Mouse (Mus musculus) embryonic facial prominence, embryonic 10.5 days (tissue): ENCODE measurements around the gene Strn4. TPM values are rescaled to one million over a fixed set of nuclear protein-coding genes. Genes with fewer than 3 reads are reported as not detected.

Experiments
- DNase-seq: peaks from one replicate; pipeline ENCODE4 v3.0.0-alpha.2; 2017; ENCODE audit warnings: low spot score
- H3K27ac ChIP-seq: fragments of 300-500 bp; sonication (generic); replicated peaks from 2 replicates; pipeline ENCODE4 v1.5.1; 2016; ENCODE audit warnings: mild to moderate bottlenecking
- H3K27me3 ChIP-seq: fragments of 300-500 bp; sonication (generic); replicated peaks from 2 replicates; pipeline ENCODE4 v1.6.1; 2016; ENCODE audit warnings: low read depth, mild to moderate bottlenecking; ENCODE audit not compliant: poor library complexity, severe bottlenecking
- H3K36me3 ChIP-seq: fragments of 300-500 bp; sonication (generic); replicated peaks from 2 replicates; pipeline ENCODE4 v1.6.1; 2016; ENCODE audit warnings: mild to moderate bottlenecking, moderate library complexity
- H3K4me1 ChIP-seq: fragments of 300-500 bp; sonication (generic); 2 replicates; pipeline ENCODE4 v1.6.1; 2016
- H3K4me3 ChIP-seq: fragments of 300-500 bp; sonication (generic); 2 replicates; pipeline ENCODE4 v1.5.1; 2016; ENCODE audit warnings: mild to moderate bottlenecking, moderate library complexity
- H3K9me3 ChIP-seq: fragments of 300-500 bp; sonication (generic); 2 replicates; pipeline ENCODE4 v1.6.1; 2016; ENCODE audit warnings: mild to moderate bottlenecking
- WGBS: fragments of 180-500 bp; shearing (Covaris S2); methylation state at CpG from one replicate; pipeline ENCODE4 v1.1.7; 2016; 5-methylcytosine and 5-hydroxymethylcytosine counted together
- polyA plus RNA-seq: library from polyadenylated mRNA; unstranded; fragments of >200 nt; fragmentation: Nextera tagmentation; extraction: Ambion mirVana; gene quantifications from 2 replicates; pipeline ENCODE4 v1.2.1, GENCODE M21; 2016

Gene Strn4
- polyA plus RNA-seq, 1 experiment from 2014 or later, result 131 TPM

- 94% methylated on average over 18 of the region's 18 CpGs for WGBS
- Histone ChIP-seq H3K4me3 (0 out of 2 replicates have a peak overlapping the region, but pooled peaks have one; percentile 4), H3K4me1 (peaks cover 24% of the 10 kb centered on the region), H3K36me3 (peaks cover 84% of the 10 kb centered on the region), H3K27me3 (no peaks in the 10 kb centered on the region), H3K9me3 (no peaks in the 10 kb centered on the region), H3K27ac (no peak overlapping the region)
- no peak for DNase-seq
These were observed 22.5 kb downstream of the Strn4 start for GRCm38 (mm10) chr7:16837916-16838803.

DNA sequence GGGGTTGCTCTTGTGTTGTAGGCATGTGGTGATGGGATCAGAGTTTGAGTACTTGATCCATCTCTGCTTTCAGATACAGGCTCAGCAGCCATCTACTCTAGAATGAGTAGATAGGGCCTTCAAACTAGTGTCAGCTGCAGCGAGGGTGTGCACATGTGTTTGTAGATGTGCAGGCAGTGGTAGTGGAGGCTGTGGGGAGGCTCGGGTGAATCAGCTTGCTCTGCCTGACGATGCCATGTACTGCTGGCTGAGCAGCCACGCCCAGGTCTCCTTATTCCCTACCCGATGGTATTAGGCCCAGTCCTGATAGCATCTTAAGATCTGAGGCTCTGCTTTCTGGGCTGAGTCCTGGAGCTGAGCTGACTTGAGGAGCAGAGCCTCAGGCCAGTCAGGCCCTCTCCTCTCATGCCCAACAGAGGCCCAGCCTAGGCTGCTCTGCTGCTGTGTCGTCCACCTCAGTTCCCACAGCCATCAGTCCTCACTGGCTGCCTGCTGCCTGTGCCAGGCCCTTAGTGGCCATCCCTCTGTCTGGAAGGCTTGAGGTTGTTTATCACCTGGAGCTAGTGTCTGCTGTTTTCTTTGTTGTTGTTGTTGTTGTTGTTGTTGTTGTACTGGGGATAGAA lies 23.2 kb downstream of the Strn4 start:
- H3K9me3 ChIP-seq, result no peaks in the 10 kb centered on the region
- 87% methylated on average over 6 of the region's 6 CpGs for WGBS
- no peak for DNase-seq
- no peak overlapping the region for H3K4me3 ChIP-seq
- no peak overlapping the region for H3K27ac ChIP-seq
- H3K36me3 ChIP-seq, result peaks cover 77% of the 10 kb centered on the region
- peaks cover 32% of the 10 kb centered on the region for H3K4me1 ChIP-seq
- no peaks in the 10 kb centered on the region for H3K27me3 ChIP-seq

- Histone ChIP-seq H3K9me3 (no peaks in the 10 kb centered on the region), H3K4me3 (no peak overlapping the region), H3K27me3 (no peaks in the 10 kb centered on the region), H3K4me1 (peaks cover 38% of the 10 kb centered on the region), H3K36me3 (peaks cover 70% of the 10 kb centered on the region), H3K27ac (no peak overlapping the region)
- DNase-seq, result no peak
- 93% methylated on average over 12 of the region's 12 CpGs for WGBS
These were observed 23.9 kb downstream of the Strn4 start for GRCm38 (mm10) chr7:16839427-16840108.

DNA sequence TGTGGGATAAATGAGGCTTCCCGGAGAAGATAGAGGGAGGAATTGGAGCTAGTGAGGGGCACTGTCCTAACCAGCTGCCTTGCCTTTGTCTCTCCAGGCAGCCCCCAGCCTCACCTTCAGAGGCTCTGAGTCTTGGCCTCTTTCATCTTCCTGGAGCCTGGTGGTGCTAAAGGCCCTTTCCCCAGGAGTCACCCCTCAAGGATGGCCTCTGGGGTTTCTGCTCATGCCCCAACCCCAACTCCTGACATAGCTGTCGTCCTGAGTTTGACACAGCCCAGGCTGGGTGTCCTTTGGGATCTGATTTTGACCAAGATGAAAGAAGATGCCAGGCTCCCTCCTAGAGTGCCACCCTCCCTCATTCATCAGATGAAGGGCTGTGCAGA lies 24.4 kb downstream of the Strn4 start:
- Histone ChIP-seq H3K36me3 (peaks cover 65% of the 10 kb centered on the region), H3K9me3 (no peaks in the 10 kb centered on the region)

GRCm38 (mm10) chr7:16841078-16841477 lies 25.4 kb downstream of the Strn4 start:
- no peak overlapping the region for H3K4me3 ChIP-seq
- peaks cover 53% of the 10 kb centered on the region for H3K4me1 ChIP-seq
- H3K27me3 ChIP-seq, result no peaks in the 10 kb centered on the region
- no peak overlapping the region for H3K27ac ChIP-seq
- H3K36me3 ChIP-seq, result peaks cover 63% of the 10 kb centered on the region
- 78% methylated on average over 4 of the region's 4 CpGs for whole genome bisulfite sequencing
- DNase-seq, result no peak
- H3K9me3 ChIP-seq, result no peaks in the 10 kb centered on the region

More for the DNA sequence above, 24.4 kb downstream of the Strn4 start:
- no peak for DNase-seq
- Histone ChIP-seq H3K27me3 (no peaks in the 10 kb centered on the region), H3K27ac (no peak overlapping the region), H3K4me3 (no peak overlapping the region), H3K4me1 (peaks cover 43% of the 10 kb centered on the region)
- WGBS, result 88% methylated on average over 2 of the region's 2 CpGs

- peak overlapping the region; percentile 72 for H3K4me3 ChIP-seq
These were observed 26.2 kb downstream of the Strn4 start for GRCm38 (mm10) chr7:16841561-16842560.

GRCm38 (mm10) chr7:16842645-16843063 lies 27.0 kb downstream of the Strn4 start, which contains the start of gene Prkd2:
Gene Prkd2, plus strand, starts transcription at chr7:16842902.
- peaks cover 57% of the 10 kb centered on the region for H3K36me3 ChIP-seq
- peak within 1 kb of the TSS; percentile 72 for H3K4me3 ChIP-seq
- WGBS, result under 1% methylated on average over 32 of the region's 32 CpGs
- H3K4me1 ChIP-seq, result peaks cover 53% of the 10 kb centered on the region
- peak within 1 kb of the TSS; percentile 85 for H3K27ac ChIP-seq
- no peaks in the 10 kb centered on the region for H3K27me3 ChIP-seq
- no peaks in the 10 kb centered on the region for H3K9me3 ChIP-seq
- DNase-seq, result peak; percentile 93

More at GRCm38 (mm10) chr7:16841561-16842560, 26.2 kb downstream of the Strn4 start:
- Histone ChIP-seq H3K27ac (peak overlapping the region; percentile 85), H3K36me3 (peaks cover 57% of the 10 kb centered on the region), H3K4me1 (peaks cover 53% of the 10 kb centered on the region), H3K9me3 (no peaks in the 10 kb centered on the region), H3K27me3 (no peaks in the 10 kb centered on the region)
- DNase-seq, result no peak
- 52% methylated on average over 11 of the region's 11 CpGs for WGBS

DNA sequence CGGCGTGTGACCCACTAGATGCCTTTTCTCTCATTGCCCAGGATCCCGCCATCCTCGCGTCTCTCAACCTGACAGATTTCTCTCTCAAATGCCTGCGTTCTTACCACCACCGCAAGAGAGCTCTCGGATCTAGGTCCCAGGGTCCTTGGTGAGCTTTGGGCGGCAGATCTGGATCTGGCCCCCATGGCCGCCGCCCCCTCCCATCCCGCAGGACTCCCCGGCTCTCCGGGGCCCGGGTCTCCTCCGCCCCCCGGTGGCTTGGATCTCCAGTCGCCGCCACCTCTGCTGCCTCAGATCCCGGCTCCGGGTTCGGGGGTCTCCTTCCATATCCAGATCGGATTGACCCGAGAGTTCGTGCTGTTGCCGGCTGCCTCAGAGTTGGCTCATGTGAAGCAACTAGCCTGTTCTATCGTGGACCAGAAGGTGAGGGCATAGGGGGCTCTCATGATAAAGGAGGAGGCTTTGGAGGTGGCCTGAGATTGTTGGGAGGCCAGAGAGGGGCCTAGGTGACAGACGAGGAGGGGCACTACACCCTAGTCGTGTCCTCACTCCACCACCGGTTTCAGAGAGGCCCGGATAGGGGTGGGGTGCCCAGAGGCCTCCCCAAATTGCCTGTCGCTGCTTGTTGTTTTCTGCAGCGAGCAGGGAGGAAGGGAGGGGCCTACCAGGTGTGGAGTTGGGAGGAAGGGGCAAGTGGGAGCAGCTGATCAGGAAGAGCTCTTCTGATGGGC lies 27.9 kb downstream of the Strn4 start:
- Histone ChIP-seq H3K4me3 (peak overlapping the region; percentile 72), H3K4me1 (peaks cover 55% of the 10 kb centered on the region), H3K27ac (peak overlapping the region; percentile 85), H3K9me3 (no peaks in the 10 kb centered on the region), H3K36me3 (peaks cover 51% of the 10 kb centered on the region), H3K27me3 (no peaks in the 10 kb centered on the region)
- peak; percentile 50 for DNase-seq
- 3% methylated on average over 33 of the region's 33 CpGs for WGBS

GRCm38 (mm10) chr7:16844696-16845071 lies 29.0 kb downstream of the Strn4 start:
- H3K27ac ChIP-seq, result peak overlapping the region; percentile 51
- WGBS, result 70% methylated on average over 3 of the region's 3 CpGs
- H3K9me3 ChIP-seq, result no peaks in the 10 kb centered on the region
- H3K36me3 ChIP-seq, result peaks cover 51% of the 10 kb centered on the region
- no peaks in the 10 kb centered on the region for H3K27me3 ChIP-seq
- peaks cover 58% of the 10 kb centered on the region for H3K4me1 ChIP-seq
- DNase-seq, result no peak
- H3K4me3 ChIP-seq, result peak overlapping the region; percentile 72; the same call in 1 of the 2 replicates

- Histone ChIP-seq H3K9me3 (no peaks in the 10 kb centered on the region), H3K27ac (peak overlapping the region; percentile 51), H3K36me3 (peaks cover 51% of the 10 kb centered on the region), H3K4me1 (peaks cover 56% of the 10 kb centered on the region), H3K27me3 (no peaks in the 10 kb centered on the region), H3K4me3 (peak overlapping the region; percentile 72)
- DNase-seq, result no peak
- 35% methylated on average over 14 of the region's 14 CpGs for WGBS
These were observed 29.6 kb downstream of the Strn4 start for GRCm38 (mm10) chr7:16845072-16845819.
